Mouse (Mus musculus) forelimb bud, embryonic 11.5 days (tissue): ENCODE results near the gene Tpm1.
A peak's percentile ranks its signal among the peaks of the same experiment; 100 is the strongest.

Source experiments
- DNase-seq: peaks from one replicate; pipeline ENCODE4 v3.0.0-alpha.2; 2012; ENCODE audit warnings: low read depth, low spot score

Tpm1 gene

DNA sequence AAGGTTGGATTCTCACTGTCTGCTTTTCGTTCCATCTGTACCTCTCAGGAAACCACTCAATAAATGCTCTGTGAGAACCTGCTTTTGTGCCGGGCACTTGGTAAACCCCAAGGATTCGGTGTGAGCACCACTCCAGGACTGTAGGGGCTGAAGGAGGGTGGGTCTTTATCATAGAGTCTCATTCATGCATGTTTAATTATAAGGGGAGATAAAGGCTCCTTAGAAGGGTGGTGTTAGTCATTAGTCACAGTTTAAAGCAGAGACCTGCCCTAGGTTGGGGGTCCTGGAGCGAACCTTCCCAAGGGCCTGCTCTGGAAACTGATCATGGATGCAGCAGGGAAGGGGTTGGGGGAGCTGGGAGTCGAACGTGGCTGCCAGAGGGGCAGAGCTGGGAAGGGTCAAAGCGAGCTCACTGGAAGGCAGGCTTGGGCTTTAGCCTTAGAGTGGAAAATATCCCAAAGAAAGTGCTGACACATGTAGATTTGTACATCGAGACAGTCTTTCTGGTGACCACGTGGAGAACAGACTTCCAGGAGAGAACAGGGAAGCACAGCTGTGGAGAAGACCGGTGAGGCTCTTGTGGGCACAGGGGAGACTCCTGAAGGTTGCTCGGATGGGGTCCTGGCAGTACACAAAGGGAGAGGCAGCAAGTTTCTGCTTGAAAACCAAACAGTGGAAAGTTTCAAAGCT is 60.9 kb downstream of the Tpm1 start:
- no peak for DNase-seq

DNA sequence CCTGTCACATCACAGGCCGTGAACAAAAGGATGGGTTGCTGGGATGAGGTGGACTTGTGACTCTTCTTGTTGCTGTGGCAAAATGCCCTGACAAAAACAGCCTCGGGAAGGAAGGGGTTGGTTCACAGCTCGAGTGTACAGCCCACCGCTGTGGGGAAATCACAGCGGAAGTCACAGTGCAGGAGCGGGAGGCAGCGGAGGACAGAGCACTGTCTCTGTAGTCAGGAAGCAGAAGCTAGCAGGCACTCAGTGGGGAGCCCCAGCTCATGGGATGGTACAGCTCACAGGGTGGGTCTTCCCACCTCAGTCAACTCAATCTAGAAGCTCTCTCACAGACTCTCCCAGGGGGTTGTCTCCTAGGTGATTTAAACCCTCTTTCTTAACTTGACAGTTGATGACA is 63.8 kb downstream of the Tpm1 start:
- DNase-seq, result no peak

DNA sequence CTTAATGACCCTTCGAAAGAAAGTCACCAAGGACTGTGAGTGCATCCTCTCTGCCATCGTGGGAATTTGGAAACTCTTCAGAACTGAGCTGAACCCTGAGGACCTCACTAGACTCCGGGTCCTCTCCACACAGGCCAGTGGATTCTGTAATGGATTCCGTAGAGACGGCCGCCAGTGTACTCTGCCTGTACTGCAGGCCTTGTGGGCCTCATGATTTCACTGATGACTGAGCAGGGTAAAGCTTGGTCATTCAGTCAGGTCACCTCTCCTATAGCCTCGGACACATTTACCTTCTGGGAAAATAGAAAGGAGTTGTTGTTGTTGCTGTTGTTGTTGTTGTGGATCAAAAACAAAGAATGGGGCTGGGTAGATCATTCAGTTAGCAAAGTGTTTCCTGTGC is 67.1 kb downstream of the Tpm1 start:
- DNase-seq, result no peak

GRCm38 (mm10) chr9:66980458-66980857 is 68.7 kb downstream of the Tpm1 start:
- peak; percentile 69 for DNase-seq

GRCm38 (mm10) chr9:66978468-66978867 is 70.7 kb downstream of the Tpm1 start:
- DNase-seq, result no peak

GRCm38 (mm10) chr9:66977982-66978381 is 71.2 kb downstream of the Tpm1 start:
- DNase-seq, result no peak

DNA sequence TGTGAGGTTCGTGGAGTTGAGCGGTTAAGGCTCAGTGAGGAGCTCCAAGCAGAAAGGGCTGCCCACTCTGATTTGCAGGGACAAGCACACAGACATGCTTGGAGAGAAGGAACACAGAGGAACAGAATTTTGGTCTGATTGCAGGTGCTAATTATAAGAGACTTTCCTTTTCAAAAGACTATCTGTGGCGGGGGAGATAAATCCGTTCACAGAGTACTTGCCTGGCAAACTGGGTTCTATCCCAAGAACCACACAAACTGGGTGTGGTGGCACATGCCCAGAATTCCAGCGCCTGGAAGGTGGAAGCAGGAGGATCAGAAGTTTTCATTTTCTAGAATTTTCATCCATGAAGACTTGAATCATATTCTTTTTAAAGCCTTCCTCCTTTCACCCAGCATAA is 72.1 kb downstream of the Tpm1 start:
- no peak for DNase-seq

DNA sequence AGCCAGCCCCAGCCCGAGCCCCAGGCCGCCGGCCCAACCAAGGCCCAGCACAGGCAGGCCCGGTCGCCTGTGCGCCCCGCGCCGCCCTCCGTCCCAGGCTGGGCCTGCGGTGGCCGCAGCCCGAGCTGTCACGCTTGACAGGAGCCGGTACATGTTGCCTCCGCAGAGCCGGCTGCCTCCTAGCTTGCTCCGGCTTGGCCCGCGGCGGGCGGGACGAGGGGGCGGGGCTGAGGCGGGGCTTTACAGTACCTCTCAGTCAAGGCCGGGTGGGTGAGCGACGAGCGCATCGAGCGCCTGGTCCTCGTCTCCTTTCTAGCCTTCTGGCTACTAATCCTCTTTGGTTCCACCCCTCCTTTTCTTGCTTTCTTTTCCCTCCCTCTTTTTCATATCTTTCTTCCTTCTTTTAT is 74.0 kb downstream of the Tpm1 start, which contains the start of gene Lactb:
Gene Lactb (minus strand): TSS at position 246 of the 407 bp plus-strand sequence.
- peak; percentile 86 for DNase-seq

GRCm38 (mm10) chr9:66974721-66975225 is 74.4 kb downstream of the Tpm1 start:
- peak; percentile 83 for DNase-seq
